In genomic region chr9:97344767-97345297, GRCm38 (mm10) we compare ENCODE assay signal across 11 mouse cellular contexts. TPM values are rescaled to one million over a fixed set of nuclear protein-coding genes. Genes with fewer than 3 reads are reported as not detected.
DNase-seq lines count a peak whose midpoint lies in the region; ATAC-seq and TF ChIP-seq lines count a peak whose summit lies in the region.
"Had no signal": no experiment of that assay in that cellular context is flagged by ENCODE, and none has a peak within 500 bp of the region (broad histone marks: within the 10 kb centered on the region; RNA-seq: fewer than 3 reads in every experiment).

No protein-coding gene starts in this region.

- 84% methylated on average over 12 of the region's 12 CpGs for WGBS in hindbrain, embryonic 10.5 days
- WGBS in hindbrain, embryonic 11.5 days = 76% methylated on average over 12 of the region's 12 CpGs
- 25% methylated on average over 12 of the region's 12 CpGs for WGBS in forebrain, embryonic 15.5 days
- 25% methylated on average over 12 of the region's 12 CpGs for WGBS in lung, postnatal 0 days

- no peaks in the 10 kb centered on the region for H3K36me3 ChIP-seq in hindbrain, embryonic 10.5 days
- H3K36me3 ChIP-seq in hindbrain, embryonic 11.5 days (ENCODE audit: control insufficient read depth, insufficient read depth, low read length) = no peaks in the 10 kb centered on the region
- H3K36me3 ChIP-seq in forebrain, embryonic 15.5 days = no peaks in the 10 kb centered on the region
- no peaks in the 10 kb centered on the region for H3K36me3 ChIP-seq in lung, postnatal 0 days (ENCODE audit: insufficient read depth, low read length)
- H3K36me3 ChIP-seq: neural tube, embryonic 12.5 days had no signal

- 0 out of 2 replicates have a peak, but pooled peaks cover 5% of the 10 kb centered on the region for H3K4me1 ChIP-seq in hindbrain, embryonic 10.5 days (replicated peaks)
- H3K4me1 ChIP-seq in hindbrain, embryonic 11.5 days (replicated peaks; ENCODE audit: control insufficient read depth, insufficient read depth, low read length) = no peaks in the 10 kb centered on the region
- peaks cover 7% of the 10 kb centered on the region; the same call in 1 of the 2 replicates for H3K4me1 ChIP-seq in forebrain, embryonic 15.5 days
- no peaks in the 10 kb centered on the region for H3K4me1 ChIP-seq in lung, postnatal 0 days (ENCODE audit: insufficient read depth, low read depth, low read length)
- H3K4me1 ChIP-seq: neural tube, embryonic 12.5 days had no signal

- no peak for TF ChIP-seq CTCF in lung, postnatal 0 days (IDR thresholded peaks at IDR 0.05)

- TF ChIP-seq EP300 in lung, postnatal 0 days (IDR thresholded peaks at IDR 0.05) = peak; percentile 34; the same call in 1 of the 2 replicates

- H3K9ac ChIP-seq in hindbrain, embryonic 11.5 days (ENCODE audit: low read depth, low read length) = no peak overlapping the region
- H3K9ac ChIP-seq in forebrain, embryonic 15.5 days (replicated peaks) = no peak overlapping the region
- no peak overlapping the region for H3K9ac ChIP-seq in lung, postnatal 0 days (replicated peaks; ENCODE audit: low read depth)
- H3K9ac ChIP-seq: neural tube, embryonic 12.5 days had no signal

- no peak overlapping the region for H3K27ac ChIP-seq in hindbrain, embryonic 10.5 days
- no peak overlapping the region for H3K27ac ChIP-seq in hindbrain, embryonic 11.5 days (ENCODE audit: low read depth, low read length)
- H3K27ac ChIP-seq in forebrain, embryonic 15.5 days (replicated peaks) = no peak overlapping the region
- peak overlapping the region; percentile 20; the same call in 1 of the 2 replicates for H3K27ac ChIP-seq in lung, postnatal 0 days (ENCODE audit: low read length)
- H3K27ac ChIP-seq: neural tube, embryonic 12.5 days had no signal

- no peak overlapping the region for H3K4me2 ChIP-seq in hindbrain, embryonic 11.5 days (replicated peaks; ENCODE audit: low read depth, low read length)
- H3K4me2 ChIP-seq in forebrain, embryonic 15.5 days (replicated peaks) = no peak overlapping the region
- 0 out of 2 replicates have a peak overlapping the region, but pooled peaks have one; percentile 5 for H3K4me2 ChIP-seq in lung, postnatal 0 days (replicated peaks; ENCODE audit: low read depth, low read length)
- H3K4me2 ChIP-seq: heart, embryonic 11.5 days; neural tube, embryonic 12.5 days had no signal

- no peaks in the 10 kb centered on the region for H3K9me3 ChIP-seq in hindbrain, embryonic 10.5 days
- H3K9me3 ChIP-seq in hindbrain, embryonic 11.5 days (ENCODE audit: control insufficient read depth, low read length) = no peaks in the 10 kb centered on the region
- H3K9me3 ChIP-seq in forebrain, embryonic 15.5 days = no peaks in the 10 kb centered on the region
- H3K9me3 ChIP-seq in lung, postnatal 0 days (ENCODE audit: low read length) = no peaks in the 10 kb centered on the region
- H3K9me3 ChIP-seq: neural tube, embryonic 12.5 days had no signal

- ATAC-seq in hindbrain, embryonic 11.5 days (ENCODE audit: low FRiP score) = no peak
- peak; percentile 73 for ATAC-seq in forebrain, embryonic 15.5 days (replicated peaks)
- peak; percentile 84 for ATAC-seq in lung, postnatal 0 days
- ATAC-seq in erythroid progenitor cell, adult 5-6 weeks (replicated peaks; ENCODE audit: low FRiP score, poor library complexity, severe bottlenecking) = no peak
- no peak for ATAC-seq in frontal cortex, adult (ENCODE audit: low TSS enrichment)

- H3K4me3 ChIP-seq in hindbrain, embryonic 10.5 days = no peak overlapping the region
- H3K4me3 ChIP-seq in hindbrain, embryonic 11.5 days (ENCODE audit: low read depth, low read length) = no peak overlapping the region
- no peak overlapping the region for H3K4me3 ChIP-seq in forebrain, embryonic 15.5 days
- no peak overlapping the region for H3K4me3 ChIP-seq in lung, postnatal 0 days (ENCODE audit: low read depth, low read length)
- H3K4me3 ChIP-seq: neural tube, embryonic 12.5 days had no signal

- H3K27me3 ChIP-seq in hindbrain, embryonic 10.5 days (ENCODE audit: insufficient read depth, poor library complexity, severe bottlenecking) = no peaks in the 10 kb centered on the region
- no peaks in the 10 kb centered on the region for H3K27me3 ChIP-seq in hindbrain, embryonic 11.5 days (ENCODE audit: control insufficient read depth, insufficient read depth, low read length)
- no peaks in the 10 kb centered on the region for H3K27me3 ChIP-seq in forebrain, embryonic 15.5 days
- no peaks in the 10 kb centered on the region for H3K27me3 ChIP-seq in lung, postnatal 0 days (replicated peaks; ENCODE audit: insufficient read depth, low read length)
- H3K27me3 ChIP-seq: neural tube, embryonic 12.5 days had no signal

- peak; percentile 1 for DNase-seq in hindbrain, embryonic 10.5 days (ENCODE audit: low spot score)
- no peak for DNase-seq in hindbrain, embryonic 11.5 days (ENCODE audit: low spot score)
- DNase-seq in kidney, postnatal 10 days = peak; percentile 77
- DNase-seq in lung, postnatal 0 days (ENCODE audit: low spot score) = peak; percentile 85
- no peak for DNase-seq in urinary bladder, postnatal 25 days (ENCODE audit: low spot score)
- DNase-seq: cerebellum, adult 11 months had no signal

RNA-seq across cellular contexts. Expression of gene Trim42, which starts 24.9 kb away (rescaled TPM):
- polyA plus RNA-seq in hindbrain, embryonic 10.5 days (2016; fragmentation: Nextera tagmentation; extraction: Ambion mirVana) = not detected in 2 replicates
- not detected in 2 replicates for polyA plus RNA-seq in hindbrain, embryonic 11.5 days (2014; fragmentation: Nextera tagmentation; extraction: Ambion mirVana)
- not detected in 2 replicates for polyA plus RNA-seq in forebrain, embryonic 15.5 days (2015; fragmentation: Nextera tagmentation; extraction: Ambion mirVana)
- polyA plus RNA-seq in lung, postnatal 0 days (2015; fragmentation: Nextera tagmentation; extraction: Ambion mirVana) = not detected in 2 replicates
- total RNA-seq in erythroid progenitor cell, adult 5-6 weeks (2015; ENCODE audit: low replicate concordance) = not detected in 2 replicates
- total RNA-seq in erythroid progenitor cell, adult 5-6 weeks (2017; ENCODE audit: low replicate concordance) = not detected in 2 replicates
- polyA plus RNA-seq: heart, embryonic 11.5 days; neural tube, embryonic 12.5 days had no signal

Comparison
In these comparisons a context has a peak if more than half of its experiments do, and no peak if none do; other contexts are left out.
1. DNase-seq: peak in hindbrain, embryonic 10.5 days (single experiment), kidney, postnatal 10 days (single experiment) and lung, postnatal 0 days (single experiment); none in hindbrain, embryonic 11.5 days (single experiment) and urinary bladder, postnatal 25 days (single experiment).
2. ATAC-seq: peak in forebrain, embryonic 15.5 days (single experiment) and lung, postnatal 0 days (single experiment); none in hindbrain, embryonic 11.5 days (single experiment), erythroid progenitor cell, adult 5-6 weeks (single experiment) and frontal cortex, adult (single experiment).